Mouse (Mus musculus): Measurements from ENCODE around the gene 2310022B05Rik.

- TF ChIP-seq CTCF (IDR thresholded peaks at IDR 0.05; ENCODE audit: low read depth, low read length), result no peak
- no peak for TF ChIP-seq POLR2A (IDR thresholded peaks at IDR 0.05; ENCODE audit: borderline replicate concordance, low read depth, low read length)
These were observed 54.2 kb downstream of the 2310022B05Rik start for GRCm38 (mm10) chr8:124608972-124609353.
